Mouse (Mus musculus) gastrocnemius, postnatal 36 days (tissue): ENCODE results near the gene Ifna2. TPM values are rescaled to one million over a fixed set of nuclear protein-coding genes. Genes with fewer than 3 reads are reported as not detected.

Experiments
- DNase-seq, 2 experiments: peaks; one replicate each; pipeline ENCODE4 v3.0.0; 2022
- intact Hi-C: fragments of 180-260 bp; cut with DNase I; formaldehyde crosslinking; loops from one replicate; pipeline ENCODE4 v1.15.1; 2025
- long read RNA-seq, 2 experiments: library from polyadenylated mRNA; stranded (forward); transcript quantifications; one replicate each; pipeline ENCODE4 v2.0.0; 2021
- total RNA-seq, 2 experiments: library from RNA; stranded (reverse); gene quantifications; 2 replicates each; pipeline ENCODE4 v1.2.3; 2021

The Ifna2 gene
- total RNA-seq, result not detected
- long read RNA-seq, experiment 1, result 0 reads
- long read RNA-seq, experiment 2, result 0 reads

- no peak for DNase-seq
- intact Hi-C loops, result loop anchor here (2.0 kb wide), 1 partner anchor 135 kb away; the partner anchor contains the start of gene Ifna11
These were observed at the start of gene Ifna2 for GRCm38 (mm10) chr4:88683812-88684211. TSS of gene Ifna2 (minus strand) at chr4:88683912.

DNA sequence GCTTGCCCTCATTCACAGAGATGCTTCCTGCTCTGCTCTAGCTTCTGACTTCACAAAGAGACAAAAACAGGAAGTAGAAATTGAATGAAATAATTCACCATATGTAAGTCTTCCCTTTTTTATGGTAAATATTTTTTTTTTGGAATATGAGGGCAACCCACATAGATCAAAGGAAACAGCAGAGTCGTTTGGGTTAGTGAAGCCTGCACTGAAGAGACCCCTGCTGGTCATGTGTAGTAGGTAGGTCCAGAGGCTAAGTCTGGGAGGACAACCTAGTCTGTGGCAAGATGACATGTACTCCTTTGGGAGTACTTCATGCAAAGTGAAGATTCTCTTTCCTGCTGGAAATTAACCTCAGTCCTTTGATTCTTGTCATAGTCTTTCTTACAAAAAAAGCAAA is 43.6 kb upstream of the Ifna2 start:
- no peak for DNase-seq
- intact Hi-C loops, result loop anchor here (1.0 kb wide), 1 partner anchor 30 kb away; no protein-coding TSS in a partner anchor

GRCm38 (mm10) chr4:88726727-88727126 is 43.0 kb upstream of the Ifna2 start:
- DNase-seq, result no peak
- intact Hi-C loops, result loop anchor here (1.0 kb wide), 1 partner anchor 29 kb away; no protein-coding TSS in a partner anchor

GRCm38 (mm10) chr4:88723497-88724090 is 39.9 kb upstream of the Ifna2 start:
- intact Hi-C loops, result no loop called here
- no peak for DNase-seq

DNA sequence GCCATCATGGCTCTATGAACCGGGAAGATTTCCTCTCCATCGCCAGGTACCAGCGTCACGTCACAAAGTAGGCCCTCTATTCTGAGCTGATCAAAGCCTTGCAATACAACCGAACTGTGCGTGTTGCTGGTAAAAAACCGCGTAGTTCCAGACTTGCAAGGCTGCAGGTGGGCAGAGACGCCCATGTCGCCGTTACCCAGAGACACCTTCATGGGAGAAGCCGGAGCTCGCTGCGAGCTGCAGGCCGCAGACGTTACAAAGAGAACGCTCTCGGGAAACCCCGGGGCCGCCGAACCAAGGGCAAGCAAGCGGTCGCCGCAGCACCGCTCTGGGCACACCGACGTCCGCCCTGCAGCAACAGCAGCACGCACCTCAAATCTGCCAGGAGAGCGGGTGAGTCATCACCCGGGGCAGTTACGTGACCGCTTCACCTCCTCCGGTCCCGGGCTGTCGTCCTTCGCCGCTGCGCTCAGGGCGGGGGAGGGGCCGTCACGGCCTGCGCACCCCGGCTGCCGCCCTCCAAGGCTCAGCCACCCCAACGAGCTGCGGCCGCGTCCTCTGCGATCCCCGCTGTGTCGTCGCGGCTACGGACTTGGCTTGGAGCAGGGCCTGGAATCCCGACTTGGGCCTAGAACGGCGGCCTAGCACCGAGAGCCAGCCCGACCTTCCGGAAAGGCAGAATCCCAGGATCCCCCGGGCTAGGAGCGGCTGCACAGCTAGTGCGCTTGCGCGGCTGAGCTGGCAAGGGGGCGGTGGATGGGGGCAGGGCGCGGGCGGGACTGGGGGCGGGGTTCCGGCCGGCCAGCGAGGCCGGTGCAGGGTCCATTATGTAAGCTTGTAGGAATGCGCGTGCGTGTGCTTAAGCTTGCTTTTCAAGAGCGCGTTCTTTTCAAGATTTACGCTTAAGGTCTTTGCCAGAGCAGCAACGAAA is 38.3 kb upstream of the Ifna2 start, which contains the start of the genes Gm26566 and Klhl9:
Gm26566 (plus strand) TSS at position 15 of the 931 bp plus-strand sequence.
Klhl9 (minus strand) TSS at position 675 of the 931 bp plus-strand sequence.
- intact Hi-C loops, result no loop called here

GRCm38 (mm10) chr4:88718715-88719114 is 35.0 kb upstream of the Ifna2 start:
- DNase-seq, result no peak
- intact Hi-C loops, result no loop called here

More for the DNA sequence above, 38.3 kb upstream of the Ifna2 start, which contains the start of the genes Gm26566 and Klhl9:
- peak; percentile 90 to 92 for DNase-seq

GRCm38 (mm10) chr4:88715059-88715458 is 31.3 kb upstream of the Ifna2 start:
- intact Hi-C loops, result no loop called here
- DNase-seq, result peak; percentile 31 to 62

GRCm38 (mm10) chr4:88714281-88714680 is 30.6 kb upstream of the Ifna2 start:
- intact Hi-C loops, result no loop called here
- no peak for DNase-seq

GRCm38 (mm10) chr4:88707128-88707826 is 23.6 kb upstream of the Ifna2 start:
- intact Hi-C loops, result no loop called here
- no peak for DNase-seq

DNA sequence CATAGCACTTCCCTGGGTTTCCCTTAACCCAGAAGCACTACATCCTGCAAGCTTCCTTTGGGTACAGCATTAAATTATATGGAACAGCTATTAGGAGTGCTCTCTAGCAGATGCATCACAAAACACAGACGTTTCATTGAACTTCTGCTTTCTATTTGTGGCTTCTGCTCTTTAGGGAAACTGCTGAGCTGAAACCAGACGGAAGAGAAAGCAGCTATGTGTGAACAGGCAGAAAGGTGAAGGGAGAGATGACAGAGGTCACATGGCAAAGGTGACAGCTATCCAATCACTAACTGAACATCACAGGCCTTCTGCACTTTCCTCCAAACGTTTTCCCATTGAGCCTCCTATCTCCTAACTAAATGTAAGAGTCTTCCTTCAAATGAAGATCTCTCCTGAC is 22.2 kb upstream of the Ifna2 start:
- DNase-seq, result no peak
- intact Hi-C loops, result no loop called here

GRCm38 (mm10) chr4:88699301-88699700 is 15.6 kb upstream of the Ifna2 start:
- intact Hi-C loops, result no loop called here
- DNase-seq, result no peak

GRCm38 (mm10) chr4:88698781-88699180 is 15.1 kb upstream of the Ifna2 start:
- intact Hi-C loops, result no loop called here

DNA sequence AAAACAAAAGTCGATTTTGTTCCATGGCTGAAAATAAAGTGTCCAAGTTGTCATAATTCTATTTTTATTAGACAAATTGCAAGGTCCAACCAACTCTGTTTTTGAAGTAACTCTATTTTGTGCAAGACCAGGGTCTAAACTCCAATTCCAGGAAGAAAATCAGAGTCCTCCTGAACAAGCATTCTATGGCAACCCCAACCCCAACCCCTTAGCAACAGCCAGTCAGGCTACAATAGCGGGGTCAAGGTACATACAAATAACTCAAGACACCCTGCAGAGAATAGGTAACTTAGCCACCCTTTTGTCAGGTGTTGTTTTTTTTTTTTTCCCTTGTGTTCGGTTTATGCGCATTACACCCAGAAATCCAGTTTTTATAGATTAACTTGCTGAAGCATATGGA is 14.0 kb upstream of the Ifna2 start:
- intact Hi-C loops, result loop anchor here (1.0 kb wide), 1 partner anchor 30 kb away; no protein-coding TSS in a partner anchor
- DNase-seq, result no peak

More at GRCm38 (mm10) chr4:88698781-88699180, 15.1 kb upstream of the Ifna2 start:
- DNase-seq, result no peak

DNA sequence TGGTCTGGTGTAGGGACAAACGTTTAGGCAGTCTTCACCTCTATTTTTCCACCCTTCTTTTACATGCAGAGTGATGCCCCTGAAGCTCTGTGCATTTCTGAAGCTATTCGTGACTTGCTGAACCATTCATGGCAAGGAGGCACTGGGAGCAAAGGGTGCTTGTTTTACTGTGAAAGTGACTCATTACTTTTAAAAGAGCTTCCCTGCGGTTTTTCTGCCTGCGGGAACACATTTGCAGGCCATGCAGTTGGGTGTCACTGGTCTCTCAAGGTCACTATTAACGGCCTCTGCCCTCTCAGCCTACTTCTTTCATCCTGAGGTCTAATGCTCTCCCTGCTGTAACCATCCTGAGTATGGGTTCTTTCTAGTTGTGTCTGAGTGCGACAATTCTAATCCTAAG is 13.4 kb upstream of the Ifna2 start:
- DNase-seq, result no peak
- intact Hi-C loops, result loop anchor here (1.0 kb wide), 1 partner anchor 30 kb away; no protein-coding TSS in a partner anchor

DNA sequence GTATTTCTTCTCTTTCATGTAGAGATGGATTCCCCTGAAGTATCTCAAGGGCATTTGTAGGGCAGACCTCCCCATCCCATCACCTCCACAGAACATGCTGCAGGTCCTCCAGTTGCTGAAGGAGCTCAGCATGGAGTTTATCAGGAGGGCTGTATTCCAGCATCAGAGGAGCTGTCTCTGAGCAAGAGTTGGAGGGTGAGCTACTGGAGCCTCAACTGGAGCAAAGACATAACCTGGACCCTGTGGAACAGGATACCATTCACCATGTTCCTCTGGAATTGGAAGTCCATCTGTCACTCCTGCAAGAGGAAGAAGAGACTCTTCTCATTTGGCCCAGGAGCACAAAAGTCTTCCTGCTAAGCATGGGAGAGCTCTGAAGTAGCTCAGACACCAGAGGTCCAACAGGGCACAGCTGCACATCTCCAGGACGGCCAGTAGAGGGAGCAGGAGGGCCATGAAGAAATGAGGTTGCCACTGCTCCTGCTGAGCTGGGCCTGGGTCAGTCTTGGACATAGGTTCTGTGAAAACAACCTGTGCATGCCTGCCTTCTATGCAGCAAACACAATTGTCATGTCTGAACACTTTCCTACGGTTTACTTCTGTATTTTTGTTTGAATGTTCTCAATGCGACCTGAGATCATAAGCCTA is 12.6 kb upstream of the Ifna2 start:
- intact Hi-C loops, result no loop called here
- DNase-seq, result peak; percentile 32 to 59

DNA sequence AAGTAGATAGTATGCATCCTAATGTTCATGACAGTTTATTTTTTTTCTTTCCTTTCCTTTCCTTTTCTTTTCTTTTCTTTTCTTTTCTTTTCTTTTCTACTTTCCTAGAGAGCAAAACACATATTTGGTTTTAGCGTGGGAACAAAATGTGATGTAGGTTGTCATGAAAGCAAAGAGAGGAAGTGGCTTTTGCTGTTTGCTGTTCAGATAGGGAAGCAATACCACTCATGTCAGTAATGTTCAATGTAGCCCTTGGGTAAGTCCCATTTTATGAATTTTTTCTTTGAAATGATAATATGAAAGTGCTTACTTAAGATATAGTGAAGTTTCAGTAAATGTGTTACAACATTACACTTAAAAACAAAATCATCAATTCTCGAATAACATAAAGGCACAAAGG is 9.7 kb upstream of the Ifna2 start:
- intact Hi-C loops, result no loop called here
- DNase-seq, result no peak

- no peak for DNase-seq
- intact Hi-C loops, result no loop called here
These were observed 8.8 kb upstream of the Ifna2 start for GRCm38 (mm10) chr4:88692537-88692936.

DNA sequence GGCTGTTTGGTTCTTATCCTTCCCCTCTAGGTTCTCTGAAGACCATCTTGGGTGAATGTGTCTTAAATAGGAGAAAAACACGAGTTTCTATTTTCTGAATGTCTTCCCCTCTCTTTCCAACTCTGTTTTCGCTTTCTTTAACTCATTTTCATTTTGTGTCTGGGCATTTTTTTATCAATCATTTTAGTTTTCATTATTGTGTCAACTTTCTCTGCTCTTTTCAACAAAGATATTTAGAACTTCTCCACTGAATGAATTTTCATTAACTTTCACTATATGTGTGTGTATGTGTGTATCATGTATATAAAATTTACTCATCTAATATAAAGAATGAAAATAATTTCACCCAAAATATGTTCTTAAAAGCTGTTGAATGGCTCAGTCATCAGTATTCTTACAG is 7.5 kb upstream of the Ifna2 start, which contains the start of gene Ifnab:
Ifnab (minus strand) TSS at position 101 of the 400 bp plus-strand sequence.
- intact Hi-C loops, result no loop called here
- no peak for DNase-seq

DNA sequence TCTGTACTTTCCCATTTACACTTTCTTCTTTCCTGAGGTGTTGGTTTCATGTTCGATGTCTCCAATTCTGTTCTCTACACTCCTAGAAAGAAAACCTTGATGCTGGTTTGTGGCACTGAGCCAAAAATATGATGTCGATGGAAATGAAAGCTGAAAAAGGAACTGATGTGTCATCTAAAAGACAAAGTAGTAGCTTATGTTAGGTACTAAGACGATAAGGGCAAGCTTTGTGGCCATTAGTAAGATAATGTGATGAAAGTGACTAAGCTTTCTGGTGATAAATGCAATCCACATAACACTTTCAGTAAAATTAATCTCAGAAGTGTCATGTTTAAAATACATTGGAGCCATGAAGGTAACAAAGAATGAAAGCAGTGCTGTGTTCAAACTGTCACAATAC is 2.4 kb downstream of the Ifna2 start:
- intact Hi-C loops, result no loop called here
- DNase-seq, result no peak

GRCm38 (mm10) chr4:88680362-88680761 is 3.4 kb downstream of the Ifna2 start:
- intact Hi-C loops, result no loop called here
- no peak for DNase-seq
